Mouse (Mus musculus) limb, embryonic 13.5 days (tissue): Measurements from ENCODE around the gene Sfxn2. TPM values are rescaled to one million over a fixed set of nuclear protein-coding genes. Genes with fewer than 3 reads are reported as not detected.

ENCODE experiments used
- ATAC-seq: fragments of 200-750 bp; cut with Nextera tagmentation; 2 replicates; pipeline ENCODE4 v1.8.0; 2017; ENCODE audit warnings: low read depth, moderate number of reproducible peaks, moderate TSS enrichment; ENCODE audit not compliant: low FRiP score
- H3K27ac ChIP-seq: fragments of 300-500 bp; sonication (generic); 2 replicates; pipeline ENCODE4 v1.5.1; 2015; ENCODE audit warnings: inconsistent platforms, mild to moderate bottlenecking, moderate library complexity
- H3K27me3 ChIP-seq: fragments of 300-500 bp; sonication (generic); 2 replicates; pipeline ENCODE4 v1.6.1; 2015; ENCODE audit warnings: mild to moderate bottlenecking, inconsistent platforms
- H3K36me3 ChIP-seq: fragments of 300-500 bp; sonication (generic); 2 replicates; pipeline ENCODE4 v1.6.1; 2015; ENCODE audit warnings: inconsistent platforms, mild to moderate bottlenecking, moderate library complexity
- H3K4me1 ChIP-seq: fragments of 300-500 bp; sonication (generic); 2 replicates; pipeline ENCODE4 v1.6.1; 2015; ENCODE audit warnings: inconsistent platforms
- H3K4me2 ChIP-seq: fragments of 300-500 bp; sonication (generic); replicated peaks from 2 replicates; pipeline ENCODE4 v1.6.1; 2015; ENCODE audit warnings: inconsistent platforms, mild to moderate bottlenecking, moderate library complexity
- H3K4me3 ChIP-seq: fragments of 300-500 bp; sonication (generic); 2 replicates; pipeline ENCODE4 v1.5.1; 2015; ENCODE audit warnings: moderate library complexity, mild to moderate bottlenecking, inconsistent platforms
- H3K9ac ChIP-seq: fragments of 300-500 bp; sonication (generic); 2 replicates; pipeline ENCODE4 v1.6.1; 2015; ENCODE audit warnings: mild to moderate bottlenecking, inconsistent platforms
- H3K9me3 ChIP-seq: fragments of 300-500 bp; sonication (generic); 2 replicates; pipeline ENCODE4 v1.6.1; 2016; ENCODE audit warnings: inconsistent platforms
- WGBS: fragments of 180-500 bp; shearing (Covaris S2); methylation state at CpG from one replicate; pipeline ENCODE4 v1.1.7; 2015; 5-methylcytosine and 5-hydroxymethylcytosine counted together
- polyA plus RNA-seq: library from polyadenylated mRNA; unstranded; fragments of >200 nt; fragmentation: Nextera tagmentation; extraction: Ambion mirVana; gene quantifications from 2 replicates; pipeline ENCODE4 v1.2.1, GENCODE M21; 2015

Sfxn2 gene
- polyA plus RNA-seq, 1 experiment from 2014 or later: 27.8 TPM

- no peaks in the 10 kb centered on the region for H3K9me3 ChIP-seq
- peak overlapping the region; percentile 86 for H3K27ac ChIP-seq
- peak overlapping the region; percentile 36 for H3K4me3 ChIP-seq
- H3K9ac ChIP-seq: peak overlapping the region; percentile 62
- peak overlapping the region; percentile 63 for H3K4me2 ChIP-seq
- H3K27me3 ChIP-seq: no peaks in the 10 kb centered on the region
- peaks cover 59% of the 10 kb centered on the region for H3K4me1 ChIP-seq
- peaks cover 31% of the 10 kb centered on the region for H3K36me3 ChIP-seq
- peak; percentile 64 for ATAC-seq
- 23% methylated on average over 19 of the region's 19 CpGs for WGBS
Observed at GRCm38 (mm10) chr19:46623790-46624772, 50.9 kb downstream of the Sfxn2 start.

- Histone ChIP-seq H3K27ac (no peak overlapping the region), H3K27me3 (no peaks in the 10 kb centered on the region), H3K36me3 (peaks cover 23% of the 10 kb centered on the region), H3K4me3 (no peak overlapping the region), H3K4me1 (peaks cover 58% of the 10 kb centered on the region), H3K4me2 (peak overlapping the region; percentile 63; the same call in 1 of the 2 replicates), H3K9me3 (no peaks in the 10 kb centered on the region), H3K9ac (peak overlapping the region; percentile 62; the same call in 1 of the 2 replicates)
- no peak for ATAC-seq
- 95% methylated on average over 12 of the region's 12 CpGs for WGBS
Observed at GRCm38 (mm10) chr19:46625015-46625414, 51.9 kb downstream of the Sfxn2 start.

- Histone ChIP-seq H3K4me1 (peaks cover 58% of the 10 kb centered on the region), H3K4me3 (no peak overlapping the region), H3K36me3 (peaks cover 23% of the 10 kb centered on the region), H3K9ac (no peak overlapping the region), H3K27ac (no peak overlapping the region), H3K9me3 (no peaks in the 10 kb centered on the region), H3K27me3 (no peaks in the 10 kb centered on the region), H3K4me2 (no peak overlapping the region)
- no peak for ATAC-seq
- whole genome bisulfite sequencing: 68% methylated on average over 10 of the region's 10 CpGs
Observed at GRCm38 (mm10) chr19:46625519-46625918, 52.4 kb downstream of the Sfxn2 start.

GRCm38 (mm10) chr19:46628403-46628802, 55.2 kb downstream of the Sfxn2 start:
- Histone ChIP-seq H3K9ac (no peak overlapping the region), H3K36me3 (peaks cover 29% of the 10 kb centered on the region), H3K4me1 (peaks cover 39% of the 10 kb centered on the region), H3K27ac (no peak overlapping the region), H3K27me3 (no peaks in the 10 kb centered on the region), H3K9me3 (no peaks in the 10 kb centered on the region), H3K4me3 (no peak overlapping the region), H3K4me2 (no peak overlapping the region)
- no peak for ATAC-seq
- 73% methylated on average over 10 of the region's 10 CpGs for WGBS

- Histone ChIP-seq H3K9ac (no peak overlapping the region), H3K4me1 (peaks cover 26% of the 10 kb centered on the region), H3K27ac (peak overlapping the region; percentile 28; the same call in 1 of the 2 replicates), H3K27me3 (no peaks in the 10 kb centered on the region), H3K36me3 (peaks cover 25% of the 10 kb centered on the region), H3K4me3 (no peak overlapping the region), H3K4me2 (no peak overlapping the region), H3K9me3 (no peaks in the 10 kb centered on the region)
- 86% methylated on average over 9 of the region's 9 CpGs for WGBS
- ATAC-seq: no peak
Observed at GRCm38 (mm10) chr19:46629807-46630206, 56.6 kb downstream of the Sfxn2 start.

- Histone ChIP-seq H3K27ac (no peak overlapping the region), H3K27me3 (no peaks in the 10 kb centered on the region), H3K4me1 (peaks cover 39% of the 10 kb centered on the region), H3K4me3 (no peak overlapping the region), H3K9ac (no peak overlapping the region), H3K4me2 (no peak overlapping the region), H3K36me3 (peaks cover 15% of the 10 kb centered on the region), H3K9me3 (no peaks in the 10 kb centered on the region)
- WGBS: 82% methylated on average over 9 of the region's 9 CpGs
- no peak for ATAC-seq
Observed at GRCm38 (mm10) chr19:46631637-46632036, 58.5 kb downstream of the Sfxn2 start.

- no peak for ATAC-seq
- peaks cover 59% of the 10 kb centered on the region for H3K4me1 ChIP-seq
- no peaks in the 10 kb centered on the region for H3K27me3 ChIP-seq
- H3K4me3 ChIP-seq: no peak overlapping the region
- H3K9ac ChIP-seq: no peak overlapping the region
- H3K4me2 ChIP-seq: no peak overlapping the region
- no peaks in the 10 kb centered on the region for H3K9me3 ChIP-seq
- 69% methylated on average over 9 of the region's 9 CpGs for WGBS
- peak overlapping the region; percentile 28 for H3K27ac ChIP-seq
- peaks cover 20% of the 10 kb centered on the region; the same call in 1 of the 2 replicates for H3K36me3 ChIP-seq
Observed at GRCm38 (mm10) chr19:46635766-46636165, 62.6 kb downstream of the Sfxn2 start.

- Histone ChIP-seq H3K4me2 (no peak overlapping the region), H3K4me3 (no peak overlapping the region), H3K9ac (no peak overlapping the region), H3K27me3 (no peaks in the 10 kb centered on the region), H3K36me3 (peaks cover 19% of the 10 kb centered on the region; the same call in 1 of the 2 replicates), H3K9me3 (no peaks in the 10 kb centered on the region), H3K4me1 (peaks cover 72% of the 10 kb centered on the region), H3K27ac (0 out of 2 replicates have a peak overlapping the region, but pooled peaks have one; percentile 3)
- ATAC-seq: no peak
- WGBS: 63% methylated on average over 6 of the region's 6 CpGs
Observed at GRCm38 (mm10) chr19:46637598-46637997, 64.4 kb downstream of the Sfxn2 start.

GRCm38 (mm10) chr19:46639053-46639452, 65.9 kb downstream of the Sfxn2 start:
- Histone ChIP-seq H3K27ac (peak overlapping the region; percentile 53), H3K4me2 (peak overlapping the region; percentile 27), H3K9me3 (no peaks in the 10 kb centered on the region), H3K4me1 (peaks cover 84% of the 10 kb centered on the region), H3K36me3 (peaks cover 19% of the 10 kb centered on the region; the same call in 1 of the 2 replicates), H3K27me3 (no peaks in the 10 kb centered on the region), H3K9ac (no peak overlapping the region), H3K4me3 (no peak overlapping the region)
- ATAC-seq: no peak

- no peaks in the 10 kb centered on the region for H3K27me3 ChIP-seq
- peak overlapping the region; percentile 53 for H3K27ac ChIP-seq
- H3K36me3 ChIP-seq: peaks cover 23% of the 10 kb centered on the region
- H3K9me3 ChIP-seq: no peaks in the 10 kb centered on the region
- no peak overlapping the region for H3K4me3 ChIP-seq
- no peak for ATAC-seq
- peak overlapping the region; percentile 27 for H3K4me2 ChIP-seq
- 37% methylated on average over 14 of the region's 14 CpGs for WGBS
- no peak overlapping the region for H3K9ac ChIP-seq
- peaks cover 89% of the 10 kb centered on the region for H3K4me1 ChIP-seq
Observed at GRCm38 (mm10) chr19:46639496-46639895, 66.3 kb downstream of the Sfxn2 start.

- WGBS: 86% methylated on average over 8 of the region's 8 CpGs
- no peak overlapping the region for H3K9ac ChIP-seq
- H3K4me1 ChIP-seq: peaks cover 91% of the 10 kb centered on the region
- peak overlapping the region; percentile 29; the same call in 1 of the 2 replicates for H3K27ac ChIP-seq
- H3K9me3 ChIP-seq: no peaks in the 10 kb centered on the region
- H3K27me3 ChIP-seq: no peaks in the 10 kb centered on the region
- no peak overlapping the region for H3K4me2 ChIP-seq
- H3K36me3 ChIP-seq: peaks cover 35% of the 10 kb centered on the region
- no peak overlapping the region for H3K4me3 ChIP-seq
- no peak for ATAC-seq
Observed at GRCm38 (mm10) chr19:46640780-46641179, 67.6 kb downstream of the Sfxn2 start.

- Histone ChIP-seq H3K4me1 (peaks cover 91% of the 10 kb centered on the region), H3K36me3 (peaks cover 41% of the 10 kb centered on the region), H3K4me3 (no peak overlapping the region), H3K4me2 (peak overlapping the region; percentile 31), H3K9me3 (no peaks in the 10 kb centered on the region), H3K27me3 (no peaks in the 10 kb centered on the region), H3K27ac (peak overlapping the region; percentile 82), H3K9ac (peak overlapping the region; percentile 45; the same call in 1 of the 2 replicates)
- no peak for ATAC-seq
- WGBS: 46% methylated on average over 19 of the region's 19 CpGs
Observed at GRCm38 (mm10) chr19:46641420-46642085, 68.4 kb downstream of the Sfxn2 start.
